Mouse (Mus musculus): ENCODE measurements around the gene Ssc5d. TPM values are rescaled to one million over a fixed set of nuclear protein-coding genes. Genes with fewer than 3 reads are reported as not detected.

The Ssc5d gene
- polyA plus RNA-seq, 1 experiment from 2014 or later = 0.19 TPM

GRCm38 (mm10) chr7:4934160-4934914 is 8.8 kb downstream of the Ssc5d start:
- ATAC-seq = no peak
- peaks cover 7% of the 10 kb centered on the region; the same call in 1 of the 2 replicates for H3K27me3 ChIP-seq (replicated peaks)

GRCm38 (mm10) chr7:4936832-4937231 is 11.2 kb downstream of the Ssc5d start:
- no peaks in the 10 kb centered on the region for H3K4me1 ChIP-seq
- peaks cover 14% of the 10 kb centered on the region; the same call in 1 of the 2 replicates for H3K27me3 ChIP-seq (replicated peaks)
- ATAC-seq = no peak
- H3K4me3 ChIP-seq = no peak overlapping the region
- H3K36me3 ChIP-seq = no peaks in the 10 kb centered on the region
- H3K9me3 ChIP-seq (replicated peaks) = no peaks in the 10 kb centered on the region
- no peak overlapping the region for H3K27ac ChIP-seq
- no peak overlapping the region for H3K9ac ChIP-seq
- no peak overlapping the region for H3K4me2 ChIP-seq
- 63% methylated on average over 10 of the region's 10 CpGs for WGBS (ENCODE audit: insufficient replicate concordance)

More at GRCm38 (mm10) chr7:4934160-4934914, 8.8 kb downstream of the Ssc5d start:
- Histone ChIP-seq H3K4me1 (no peaks in the 10 kb centered on the region), H3K4me3 (no peak overlapping the region), H3K36me3 (no peaks in the 10 kb centered on the region), H3K9me3 (replicated peaks) (no peaks in the 10 kb centered on the region), H3K27ac (no peak overlapping the region), H3K9ac (no peak overlapping the region), H3K4me2 (no peak overlapping the region)
- WGBS (ENCODE audit: insufficient replicate concordance) = 54% methylated on average over 4 of the region's 4 CpGs

GRCm38 (mm10) chr7:4937392-4937791 is 11.8 kb downstream of the Ssc5d start:
- H3K9me3 ChIP-seq (replicated peaks) = no peaks in the 10 kb centered on the region
- no peak overlapping the region for H3K27ac ChIP-seq
- no peaks in the 10 kb centered on the region for H3K36me3 ChIP-seq
- H3K27me3 ChIP-seq (replicated peaks) = peaks cover 18% of the 10 kb centered on the region
- ATAC-seq = no peak
- no peak overlapping the region for H3K4me3 ChIP-seq
- no peaks in the 10 kb centered on the region for H3K4me1 ChIP-seq
- 60% methylated on average over 11 of the region's 11 CpGs for WGBS (ENCODE audit: insufficient replicate concordance)
- no peak overlapping the region for H3K9ac ChIP-seq
- no peak overlapping the region for H3K4me2 ChIP-seq

GRCm38 (mm10) chr7:4938456-4938855 is 12.9 kb downstream of the Ssc5d start:
- 15% methylated on average over 2 of the region's 2 CpGs for WGBS (ENCODE audit: insufficient replicate concordance)
- H3K4me1 ChIP-seq = no peaks in the 10 kb centered on the region
- H3K9ac ChIP-seq = no peak overlapping the region
- ATAC-seq = no peak
- peaks cover 20% of the 10 kb centered on the region for H3K27me3 ChIP-seq (replicated peaks)
- no peak overlapping the region for H3K4me3 ChIP-seq
- H3K27ac ChIP-seq = no peak overlapping the region
- H3K4me2 ChIP-seq = no peak overlapping the region
- no peaks in the 10 kb centered on the region for H3K9me3 ChIP-seq (replicated peaks)
- no peaks in the 10 kb centered on the region for H3K36me3 ChIP-seq

- no peaks in the 10 kb centered on the region for H3K36me3 ChIP-seq
- WGBS (ENCODE audit: insufficient replicate concordance) = 16% methylated on average over 9 of the region's 9 CpGs
- no peaks in the 10 kb centered on the region for H3K4me1 ChIP-seq
- H3K4me2 ChIP-seq = no peak overlapping the region
- no peak overlapping the region for H3K27ac ChIP-seq
- H3K27me3 ChIP-seq (replicated peaks) = peaks cover 20% of the 10 kb centered on the region
- ATAC-seq = no peak
- H3K4me3 ChIP-seq = no peak overlapping the region
- no peaks in the 10 kb centered on the region for H3K9me3 ChIP-seq (replicated peaks)
- H3K9ac ChIP-seq = no peak overlapping the region
Measured at GRCm38 (mm10) chr7:4940068-4940479, 14.5 kb downstream of the Ssc5d start.

GRCm38 (mm10) chr7:4942673-4943072 is 17.1 kb downstream of the Ssc5d start:
- ATAC-seq = no peak
- no peaks in the 10 kb centered on the region for H3K4me1 ChIP-seq
- H3K4me2 ChIP-seq = no peak overlapping the region
- H3K27me3 ChIP-seq (replicated peaks) = peaks cover 22% of the 10 kb centered on the region
- no peak overlapping the region for H3K27ac ChIP-seq
- WGBS (ENCODE audit: insufficient replicate concordance) = 28% methylated on average over 5 of the region's 5 CpGs
- no peaks in the 10 kb centered on the region for H3K9me3 ChIP-seq (replicated peaks)
- no peak overlapping the region for H3K4me3 ChIP-seq
- H3K36me3 ChIP-seq = no peaks in the 10 kb centered on the region
- H3K9ac ChIP-seq = no peak overlapping the region

GRCm38 (mm10) chr7:4943223-4943815 is 17.7 kb downstream of the Ssc5d start:
- Histone ChIP-seq H3K4me1 (no peaks in the 10 kb centered on the region), H3K4me3 (peak overlapping the region; percentile 25), H3K27ac (no peak overlapping the region), H3K27me3 (replicated peaks) (peaks cover 22% of the 10 kb centered on the region), H3K36me3 (no peaks in the 10 kb centered on the region), H3K4me2 (peak overlapping the region; percentile 59), H3K9me3 (replicated peaks) (no peaks in the 10 kb centered on the region), H3K9ac (no peak overlapping the region)
- WGBS (ENCODE audit: insufficient replicate concordance) = 11% methylated on average over 15 of the region's 15 CpGs
- ATAC-seq = peak; percentile 77

GRCm38 (mm10) chr7:4947855-4948254 is 22.3 kb downstream of the Ssc5d start:
- H3K4me2 ChIP-seq = no peak overlapping the region
- 51% methylated on average over 2 of the region's 2 CpGs for whole genome bisulfite sequencing (ENCODE audit: insufficient replicate concordance)
- H3K9me3 ChIP-seq (replicated peaks) = no peaks in the 10 kb centered on the region; the same call in 1 of the 2 replicates
- no peak overlapping the region for H3K9ac ChIP-seq
- no peaks in the 10 kb centered on the region for H3K36me3 ChIP-seq
- peaks cover 7% of the 10 kb centered on the region; the same call in 1 of the 2 replicates for H3K27me3 ChIP-seq (replicated peaks)
- no peak for ATAC-seq
- H3K4me1 ChIP-seq = no peaks in the 10 kb centered on the region
- H3K4me3 ChIP-seq = no peak overlapping the region
- H3K27ac ChIP-seq = no peak overlapping the region

GRCm38 (mm10) chr7:4948386-4948785 is 22.8 kb downstream of the Ssc5d start:
- Histone ChIP-seq H3K36me3 (no peaks in the 10 kb centered on the region), H3K27me3 (replicated peaks) (peaks cover 9% of the 10 kb centered on the region; the same call in 1 of the 2 replicates), H3K9ac (no peak overlapping the region), H3K27ac (no peak overlapping the region), H3K4me3 (no peak overlapping the region), H3K9me3 (replicated peaks) (no peaks in the 10 kb centered on the region; the same call in 1 of the 2 replicates), H3K4me1 (no peaks in the 10 kb centered on the region), H3K4me2 (no peak overlapping the region)
- no peak for ATAC-seq
- 35% methylated on average over 6 of the region's 6 CpGs for WGBS (ENCODE audit: insufficient replicate concordance)

- Histone ChIP-seq H3K27ac (no peak overlapping the region), H3K4me2 (no peak overlapping the region), H3K36me3 (no peaks in the 10 kb centered on the region), H3K9me3 (replicated peaks) (no peaks in the 10 kb centered on the region; the same call in 1 of the 2 replicates), H3K27me3 (replicated peaks) (peaks cover 17% of the 10 kb centered on the region), H3K9ac (no peak overlapping the region), H3K4me3 (no peak overlapping the region), H3K4me1 (no peaks in the 10 kb centered on the region)
- WGBS (ENCODE audit: insufficient replicate concordance) = 69% methylated on average over 19 of the region's 19 CpGs
- no peak for ATAC-seq
Measured at GRCm38 (mm10) chr7:4950561-4951342, 25.2 kb downstream of the Ssc5d start.

- Histone ChIP-seq H3K9ac (no peak overlapping the region), H3K4me1 (no peaks in the 10 kb centered on the region), H3K4me2 (no peak overlapping the region), H3K4me3 (no peak overlapping the region), H3K9me3 (replicated peaks) (no peaks in the 10 kb centered on the region; the same call in 1 of the 2 replicates), H3K36me3 (no peaks in the 10 kb centered on the region), H3K27ac (no peak overlapping the region), H3K27me3 (replicated peaks) (peaks cover 12% of the 10 kb centered on the region; the same call in 1 of the 2 replicates)
- ATAC-seq = no peak
- WGBS (ENCODE audit: insufficient replicate concordance) = 26% methylated on average over 10 of the region's 10 CpGs
Measured at GRCm38 (mm10) chr7:4953815-4954445, 28.3 kb downstream of the Ssc5d start.

Measured in liver, embryonic 12.5 days (tissue).